Mouse (Mus musculus) cerebellum, postnatal 14 days (tissue): ENCODE results near the gene Grm4.
A peak's percentile ranks its signal among the peaks of the same experiment; 100 is the strongest.

ENCODE experiments used
- DNase-seq, 2 experiments: peaks; one replicate each; pipeline ENCODE4 v3.0.0; 2021; ENCODE audit warnings: mixed read lengths in 2 of 2

Grm4 gene

GRCm38 (mm10) chr17:27551393-27551940 lies 30.3 kb upstream of the Grm4 start:
- no peak for DNase-seq

- peak in 1 of 2 experiments; percentile 57 for DNase-seq
Measured at GRCm38 (mm10) chr17:27549234-27549633, 28.0 kb upstream of the Grm4 start.

DNA sequence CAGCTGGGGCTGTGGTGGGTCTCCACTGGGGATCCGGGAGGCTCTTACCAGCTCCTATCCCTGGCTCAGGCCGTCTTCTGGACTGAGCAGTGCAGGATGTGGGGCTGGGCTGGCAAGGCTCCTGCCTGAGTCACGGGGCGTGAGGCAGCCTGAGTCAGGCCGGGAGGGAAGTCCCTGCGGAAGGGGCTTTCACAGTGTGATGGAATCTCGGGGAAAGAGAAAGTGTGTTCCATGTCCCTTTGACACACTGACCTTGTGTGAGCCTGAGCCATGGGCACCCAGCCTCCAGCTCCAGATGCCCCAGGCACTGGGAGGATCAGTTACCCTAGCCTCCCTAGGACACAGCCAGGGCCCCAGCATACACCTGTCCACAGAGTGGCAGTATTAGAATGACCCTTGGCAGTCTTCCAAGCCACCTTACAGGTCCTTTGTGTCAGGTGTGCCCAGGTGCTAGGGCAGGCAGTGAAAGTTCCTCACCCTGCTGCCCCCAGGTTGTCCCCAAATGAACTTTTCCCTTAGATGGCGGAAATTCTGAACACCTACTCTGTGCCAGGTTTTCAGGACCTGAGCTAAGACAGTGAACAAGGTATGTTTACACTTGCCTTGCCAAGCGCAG lies 26.2 kb upstream of the Grm4 start:
- no peak for DNase-seq

GRCm38 (mm10) chr17:27546574-27547085 lies 25.4 kb upstream of the Grm4 start:
- DNase-seq = no peak

- DNase-seq = no peak
Measured at GRCm38 (mm10) chr17:27545991-27546390, 24.8 kb upstream of the Grm4 start.

DNA sequence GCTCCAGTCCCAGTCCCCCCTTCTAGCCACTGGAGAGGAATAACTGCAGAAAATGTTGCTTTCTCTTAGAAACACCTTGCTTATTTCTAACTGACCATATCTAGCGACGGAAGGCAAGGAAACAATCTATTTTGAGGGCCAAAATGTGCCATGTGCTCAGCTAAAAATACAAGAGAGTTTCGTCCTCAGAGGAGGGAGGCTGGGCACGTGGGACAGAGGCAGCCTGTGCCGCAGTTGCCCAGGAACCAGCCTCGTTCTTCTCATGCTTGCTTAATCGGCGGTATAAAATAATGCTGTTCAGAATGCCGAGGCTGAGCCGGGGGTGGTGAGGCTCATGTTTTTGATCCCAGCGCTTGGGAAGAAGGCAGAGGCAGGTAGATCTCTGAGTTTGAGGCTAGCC lies 23.3 kb upstream of the Grm4 start:
- no peak for DNase-seq

GRCm38 (mm10) chr17:27541984-27542383 lies 20.8 kb upstream of the Grm4 start:
- DNase-seq = peak in 1 of 2 experiments; percentile 58

- no peak for DNase-seq
Measured at GRCm38 (mm10) chr17:27541261-27541660, 20.1 kb upstream of the Grm4 start.

GRCm38 (mm10) chr17:27534718-27535117 lies 13.5 kb upstream of the Grm4 start:
- DNase-seq = peak; percentile 96 to 97

GRCm38 (mm10) chr17:27533354-27533753 lies 12.2 kb upstream of the Grm4 start:
- DNase-seq = no peak

DNA sequence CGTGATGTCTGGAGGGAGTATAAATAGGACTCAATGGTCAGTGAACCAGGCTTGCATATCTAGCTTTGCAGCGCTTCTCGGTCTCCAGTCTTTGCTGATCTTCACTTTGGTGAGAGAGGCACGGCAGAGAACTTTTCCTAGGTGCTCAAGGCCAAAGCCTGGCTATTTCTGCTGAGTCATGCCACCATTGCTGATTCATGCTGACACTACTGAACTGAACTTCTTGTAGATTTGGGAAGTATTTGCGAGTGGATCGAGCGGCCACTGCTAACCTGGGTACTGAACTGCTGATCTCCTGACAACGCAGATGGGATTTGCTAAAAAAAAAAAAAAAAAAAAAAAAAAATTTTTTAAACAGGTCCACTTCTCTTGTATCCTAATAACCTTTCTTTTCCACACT lies 10.9 kb upstream of the Grm4 start:
- no peak for DNase-seq

DNA sequence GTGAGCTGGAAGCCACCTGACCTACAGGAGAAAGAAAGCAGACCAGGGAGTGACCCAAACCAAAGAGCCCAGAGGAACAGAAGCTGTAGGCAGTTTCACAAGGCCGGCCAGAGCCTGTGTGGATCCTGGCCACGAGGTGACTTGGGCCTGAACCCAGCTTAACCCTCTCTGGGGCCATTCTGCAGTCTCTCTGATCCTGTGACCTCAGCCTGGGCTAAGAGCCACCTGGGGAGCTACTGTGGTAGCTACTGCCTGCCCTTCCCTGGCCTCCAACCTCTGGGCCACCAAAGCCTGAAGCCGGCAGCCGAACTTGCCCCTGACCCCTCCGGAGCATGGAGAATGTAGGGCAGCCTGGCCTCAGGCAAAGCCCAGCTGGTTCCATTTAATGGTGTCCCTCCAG lies 7.6 kb upstream of the Grm4 start:
- no peak for DNase-seq

DNA sequence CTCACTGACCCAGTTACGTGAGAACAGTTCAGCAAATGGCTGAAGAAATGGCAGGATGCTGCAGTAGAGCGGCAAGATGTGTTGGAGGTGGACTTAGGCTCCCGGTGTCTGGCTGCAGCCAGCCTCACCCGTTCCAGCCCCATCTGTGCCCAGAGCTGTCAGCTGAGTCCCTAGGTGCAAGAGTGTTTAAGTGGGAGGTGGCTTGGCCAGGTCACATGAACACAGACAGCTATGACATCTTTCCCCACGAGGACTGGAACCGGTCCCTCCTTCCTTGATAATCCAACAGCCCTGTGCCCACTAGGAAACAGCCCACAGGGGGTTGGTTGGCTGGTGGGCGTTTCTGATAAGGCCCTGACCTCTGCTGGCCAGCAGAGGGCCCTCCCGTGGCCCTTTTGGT lies 6.8 kb upstream of the Grm4 start:
- DNase-seq = no peak

GRCm38 (mm10) chr17:27527188-27527587 lies 6.0 kb upstream of the Grm4 start:
- DNase-seq = no peak

- DNase-seq = peak in 1 of 2 experiments; percentile 46
Measured at GRCm38 (mm10) chr17:27523121-27523520, 1.9 kb upstream of the Grm4 start.

DNA sequence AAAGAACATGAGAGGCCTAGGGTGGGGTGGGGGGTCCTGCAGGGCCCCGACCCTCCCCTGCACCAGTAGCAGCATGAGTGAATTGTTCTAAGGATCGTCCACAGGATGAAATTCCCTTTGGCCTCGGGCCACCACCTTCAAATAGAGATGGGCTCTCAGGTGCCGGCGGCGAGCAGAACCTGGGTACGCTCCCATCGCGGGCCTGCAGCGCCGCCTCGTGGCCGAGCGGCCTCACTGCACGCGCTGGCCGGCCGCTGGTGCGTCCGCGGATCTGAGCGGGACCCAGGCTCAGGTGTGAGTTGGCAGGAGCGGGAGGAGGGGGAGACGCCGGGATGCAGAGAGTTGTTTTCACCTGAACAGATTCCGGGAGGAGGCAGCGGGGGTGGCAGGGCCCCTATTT lies 646 bp downstream of the Grm4 start:
- peak; percentile 91 for DNase-seq

DNA sequence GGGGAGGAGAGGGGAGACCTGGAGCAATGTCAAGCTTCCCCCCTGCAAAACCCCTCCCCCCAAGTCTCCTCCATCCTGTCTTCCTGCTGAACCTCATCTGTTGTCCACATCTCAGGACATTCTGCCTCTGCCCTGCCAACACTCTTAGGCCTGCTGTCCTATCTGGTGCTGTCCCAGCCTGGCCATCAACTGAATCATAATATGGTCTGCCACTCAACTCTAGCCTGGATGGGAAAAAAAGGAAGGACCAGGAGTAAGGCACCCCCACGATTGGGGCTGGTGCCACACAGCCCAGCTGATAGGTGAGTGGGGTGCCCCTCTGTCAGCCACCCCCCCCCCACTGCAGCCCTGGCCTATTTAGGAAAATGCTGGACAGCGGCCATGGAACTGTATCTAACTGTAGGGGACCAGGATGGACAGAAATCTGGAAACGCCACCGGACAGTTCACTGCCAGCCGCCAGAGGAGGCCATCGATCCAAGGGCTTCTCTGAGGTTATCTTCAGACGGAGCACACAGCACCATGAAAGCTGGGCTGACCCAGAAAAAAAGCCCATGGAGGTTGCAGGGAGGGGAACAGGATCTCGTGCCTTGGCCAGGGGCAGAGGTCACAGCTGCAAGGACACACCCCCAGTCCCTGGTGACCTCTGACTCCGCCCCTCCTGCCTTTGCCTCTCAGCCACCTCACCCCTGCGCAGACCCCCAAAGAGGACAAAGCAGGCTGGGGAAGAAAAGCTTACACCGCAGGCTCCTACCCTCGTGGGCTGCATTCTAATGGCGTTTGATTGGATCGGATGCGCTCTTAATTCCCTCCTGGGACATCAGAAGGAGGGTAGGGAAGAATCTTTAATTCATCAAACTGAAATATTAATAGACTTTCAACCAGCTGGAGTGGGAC lies 2.3 kb downstream of the Grm4 start:
- peak in 1 of 2 experiments; percentile 48 for DNase-seq

DNA sequence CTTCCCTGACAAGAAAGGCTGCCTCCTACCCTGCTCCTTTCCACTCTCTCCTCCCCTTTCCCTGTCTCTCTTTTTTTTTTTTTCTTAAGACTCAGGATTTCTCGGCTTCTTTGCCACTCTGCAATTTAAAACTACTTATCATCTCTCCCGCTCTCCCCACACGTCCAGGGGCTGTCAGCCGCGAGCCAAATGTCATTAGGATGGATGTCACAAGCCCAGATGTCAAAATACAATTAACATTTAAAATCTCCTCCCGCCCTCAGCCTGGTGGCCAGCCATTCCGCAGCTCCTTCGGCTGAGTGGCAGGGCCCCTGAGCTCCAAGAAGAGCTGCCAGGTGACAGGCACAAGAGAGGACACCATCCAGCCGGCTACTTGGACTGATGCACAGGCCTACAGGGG lies 2.9 kb downstream of the Grm4 start:
- no peak for DNase-seq

DNA sequence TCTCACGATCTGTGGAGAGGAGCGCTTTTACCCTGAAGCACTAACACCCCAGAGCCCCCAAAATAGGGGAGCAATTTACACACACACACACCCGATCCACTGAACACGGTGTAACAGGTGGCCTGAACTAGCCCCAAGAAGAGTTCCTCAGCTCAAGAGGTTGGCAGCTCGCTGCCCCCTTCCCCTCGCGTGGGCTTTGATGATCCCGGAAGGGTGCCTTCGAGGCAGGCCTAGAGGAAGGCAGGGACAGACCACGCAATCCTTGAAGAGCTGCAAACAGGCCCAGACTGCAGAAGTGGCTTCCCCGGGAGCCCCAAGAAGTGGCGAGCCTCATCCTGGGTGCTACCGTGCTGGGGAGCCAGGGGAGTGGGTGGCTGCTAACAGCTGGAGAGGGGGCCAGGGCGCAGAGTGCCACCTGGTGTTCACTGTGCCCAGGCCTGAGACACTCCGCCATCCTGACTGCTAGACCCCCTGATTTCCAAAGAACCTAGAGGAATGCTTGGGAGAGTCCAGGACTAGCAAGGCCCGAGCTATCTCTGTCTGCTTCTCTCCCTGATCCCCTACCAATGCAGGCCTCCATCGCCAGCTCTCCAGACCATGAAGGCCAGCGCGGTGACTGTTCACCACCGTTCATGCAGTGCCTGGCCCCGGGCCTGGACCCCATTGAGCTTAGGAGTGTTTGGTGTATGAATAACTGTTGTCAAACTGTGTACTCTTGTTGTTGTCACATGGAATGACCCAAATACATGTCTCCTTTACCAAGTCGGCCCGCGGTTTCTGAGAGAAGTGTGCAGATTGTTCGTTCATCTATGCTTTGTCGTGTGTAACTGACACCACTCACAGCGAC lies 7.1 kb downstream of the Grm4 start:
- peak; percentile 46 to 63 for DNase-seq

DNA sequence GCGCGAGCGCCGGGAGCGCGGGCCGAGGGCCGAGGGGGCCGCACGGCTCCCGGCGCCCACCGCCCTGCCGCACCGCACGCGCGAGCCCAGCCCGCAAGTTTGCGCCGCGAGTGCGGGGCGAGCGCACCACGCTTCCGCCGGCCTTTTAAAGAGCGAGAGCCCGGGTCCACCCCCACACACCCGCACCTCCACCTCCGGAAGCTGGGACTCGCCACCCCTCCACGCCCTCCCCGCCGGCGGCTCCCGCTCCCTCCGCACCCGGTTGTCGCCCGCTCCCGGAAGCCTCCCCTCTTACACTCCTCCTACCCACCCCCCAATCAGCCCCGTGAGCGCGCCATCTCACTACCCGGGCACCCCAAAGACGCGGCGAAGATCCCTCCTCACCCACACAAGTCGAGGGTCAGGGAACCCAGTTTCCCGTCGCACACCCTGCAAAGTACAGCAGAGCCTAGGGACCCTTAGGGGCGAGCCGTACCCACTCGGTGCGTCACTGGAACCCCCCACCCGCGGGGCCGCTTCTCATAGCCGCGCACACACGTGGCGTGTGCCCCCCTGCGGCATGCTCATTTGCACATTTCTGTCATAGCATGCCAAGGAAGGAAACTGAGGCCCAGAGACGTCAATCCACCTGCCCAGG lies 7.8 kb downstream of the Grm4 start:
- peak; percentile 82 to 88 for DNase-seq

GRCm38 (mm10) chr17:27512619-27513161 lies 8.5 kb downstream of the Grm4 start:
- peak; percentile 55 to 63 for DNase-seq
